Mouse (Mus musculus) CD4-positive helper T cell, adult 2 months (primary cell): ENCODE measurements around the gene Axdnd1.

Source experiments
- DNase-seq: peaks from one replicate; pipeline ENCODE4 v3.0.0-alpha.2; 2012; ENCODE audit warnings: low read depth, missing footprints, low spot score

The Axdnd1 gene

DNA sequence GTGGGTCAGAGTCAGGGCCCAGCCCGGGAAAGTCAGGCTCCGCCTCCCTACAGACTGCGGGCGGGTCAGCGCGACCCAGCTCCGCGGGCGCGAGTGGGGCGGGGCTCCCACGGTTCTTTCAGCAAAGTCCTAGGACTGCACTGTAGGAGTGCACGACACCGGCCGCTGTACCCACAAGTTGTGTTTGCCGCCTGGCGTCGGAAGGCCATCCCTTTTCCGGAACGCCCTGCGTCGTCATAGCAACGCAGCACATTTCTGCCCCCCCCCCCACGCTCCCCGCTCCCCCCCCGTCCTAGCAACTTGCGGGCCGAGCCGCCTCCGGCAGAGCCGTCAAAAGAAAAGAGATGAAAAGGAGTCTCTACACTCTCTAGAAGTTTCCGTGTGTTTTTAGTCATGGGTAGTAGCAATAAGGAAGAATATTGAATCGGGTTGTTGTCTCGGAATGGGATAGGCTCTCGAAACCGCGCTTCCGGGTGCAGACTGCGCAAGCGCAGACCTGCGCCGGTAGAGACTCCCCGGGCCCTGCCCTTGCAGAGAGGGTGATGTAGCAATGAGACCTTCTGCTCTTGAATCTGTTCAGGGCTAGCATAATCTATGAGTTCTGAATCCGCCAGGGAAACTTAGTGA lies at the start of gene Axdnd1:
Axdnd1 (minus strand) TSS at position 489 of the 627 bp plus-strand sequence.
- DNase-seq: peak; percentile 95

DNA sequence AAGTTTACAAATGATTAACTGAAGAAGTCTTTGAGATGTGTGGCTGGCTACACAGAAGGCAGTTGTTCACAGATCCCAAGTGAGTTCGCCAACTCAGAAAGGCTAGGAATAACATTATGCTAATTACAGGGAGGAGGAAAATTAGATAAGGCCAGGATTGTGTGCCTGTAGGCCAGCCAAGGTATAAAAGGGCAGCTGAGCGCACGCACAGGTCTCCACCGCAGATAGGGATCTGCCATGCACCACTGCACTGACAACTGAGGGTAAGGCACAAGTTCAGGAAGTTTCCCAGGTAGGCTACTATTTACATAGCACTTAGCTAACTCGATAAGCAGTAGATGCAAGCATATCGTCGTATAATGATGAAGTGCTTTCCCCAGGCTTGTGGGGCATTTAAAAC lies 49.6 kb upstream of the Axdnd1 start:
- DNase-seq: peak; percentile 41

DNA sequence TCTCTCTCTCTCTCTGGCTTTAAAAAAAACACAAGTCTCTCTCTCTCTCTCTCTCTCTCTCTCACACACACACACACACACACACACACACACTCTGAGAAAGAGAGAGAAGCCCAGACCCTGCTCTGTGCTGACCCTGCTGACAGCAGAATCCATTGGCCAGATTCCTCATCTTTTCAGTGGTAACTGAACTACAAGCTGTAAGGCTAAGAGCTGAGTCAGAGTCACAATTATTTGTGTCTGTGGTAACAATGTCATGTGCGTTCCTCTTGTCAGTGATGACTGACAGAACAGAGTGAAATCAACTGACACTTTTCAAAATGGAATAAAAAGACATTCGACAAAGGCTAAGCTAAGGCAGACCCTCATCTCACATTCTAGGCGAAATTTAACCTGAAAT lies 47.6 kb upstream of the Axdnd1 start:
- DNase-seq: no peak

DNA sequence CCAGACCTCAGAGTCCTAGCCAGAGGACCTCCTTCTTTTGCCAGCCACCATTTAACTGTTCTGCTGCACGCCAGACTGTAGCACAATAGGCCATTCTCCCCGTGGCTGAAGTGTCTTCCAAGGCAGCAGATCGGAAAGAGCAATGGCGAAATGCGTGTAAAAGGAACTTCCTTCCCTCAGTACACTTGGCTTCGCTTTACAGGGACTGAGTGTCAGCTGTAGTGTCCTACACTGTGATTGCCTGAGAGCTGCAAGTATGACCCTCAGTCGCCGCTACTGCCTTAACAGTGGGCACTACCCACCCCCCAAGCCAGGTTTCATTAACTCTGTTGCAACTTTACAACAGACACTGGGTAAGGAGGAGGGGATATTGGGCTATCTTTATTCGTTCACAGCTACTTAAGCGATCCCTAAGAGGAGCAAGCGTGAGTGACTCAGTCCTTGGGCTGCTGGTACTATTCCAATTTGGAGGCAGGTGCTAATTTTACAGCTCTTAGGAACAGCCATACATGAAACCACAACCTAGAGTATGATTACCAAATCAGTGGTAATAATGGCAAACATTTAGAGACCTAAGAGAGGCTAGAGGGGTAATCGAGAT lies 46.8 kb upstream of the Axdnd1 start:
- no peak for DNase-seq

DNA sequence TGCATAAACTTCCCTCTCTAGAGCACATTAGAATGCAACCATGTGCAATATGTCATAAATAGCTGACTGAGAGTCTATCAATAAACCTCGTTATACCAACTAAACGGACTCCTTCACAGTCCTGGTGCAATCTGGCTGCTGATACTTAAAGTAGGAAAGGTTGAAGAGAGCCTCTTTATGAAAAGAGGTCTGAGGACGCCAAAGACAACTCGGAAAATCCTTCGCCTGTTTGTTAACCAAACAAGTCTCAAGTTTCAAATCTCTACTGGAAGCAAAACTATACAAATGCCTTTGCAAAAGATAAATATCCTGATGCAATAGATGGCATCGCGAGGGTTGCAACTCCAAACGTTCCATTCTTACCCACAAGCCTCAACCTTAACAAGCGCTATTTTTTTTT lies 44.0 kb upstream of the Axdnd1 start:
- no peak for DNase-seq

DNA sequence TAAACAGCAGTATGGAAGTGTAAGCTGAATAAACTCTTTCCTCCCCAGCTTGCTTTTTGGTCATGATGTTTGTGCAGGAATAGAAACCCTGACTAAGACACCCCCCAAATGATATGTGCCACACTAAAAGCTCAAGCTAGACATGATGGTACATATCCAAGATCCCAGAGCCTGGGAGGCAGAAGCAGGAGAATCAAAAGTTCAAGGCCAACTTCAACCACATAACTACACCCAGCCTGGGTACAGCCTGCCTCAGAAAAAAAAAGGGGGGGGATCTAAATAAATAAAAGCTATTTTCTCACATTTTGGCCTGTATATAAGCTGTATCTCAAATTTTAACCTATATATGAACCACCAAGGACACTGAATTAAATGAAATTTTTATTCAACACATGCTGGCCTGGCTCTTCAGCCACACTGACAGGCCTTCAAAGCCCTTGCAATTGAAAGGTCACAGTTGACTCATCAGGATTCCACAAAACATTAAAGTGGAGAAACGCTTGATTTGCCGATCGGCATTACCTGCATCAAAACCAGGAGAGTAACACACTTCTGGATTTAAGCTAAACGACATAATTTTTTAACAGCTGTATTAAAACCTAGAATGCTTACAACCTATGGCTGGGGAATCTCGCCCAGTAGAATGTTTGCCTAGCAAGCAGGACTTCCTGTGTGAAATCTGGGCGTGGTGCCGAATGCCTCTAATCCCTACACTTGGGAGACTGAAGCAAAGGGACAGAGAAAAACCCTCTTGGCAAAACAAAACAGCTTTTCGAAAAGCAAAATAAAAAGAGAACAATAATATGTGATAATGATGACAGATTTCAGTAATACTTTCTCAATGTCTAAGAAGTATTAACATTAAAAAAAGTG lies 43.3 kb upstream of the Axdnd1 start:
- no peak for DNase-seq

GRCm38 (mm10) chr1:156462273-156462991 lies 41.5 kb upstream of the Axdnd1 start:
- peak; percentile 48 for DNase-seq

DNA sequence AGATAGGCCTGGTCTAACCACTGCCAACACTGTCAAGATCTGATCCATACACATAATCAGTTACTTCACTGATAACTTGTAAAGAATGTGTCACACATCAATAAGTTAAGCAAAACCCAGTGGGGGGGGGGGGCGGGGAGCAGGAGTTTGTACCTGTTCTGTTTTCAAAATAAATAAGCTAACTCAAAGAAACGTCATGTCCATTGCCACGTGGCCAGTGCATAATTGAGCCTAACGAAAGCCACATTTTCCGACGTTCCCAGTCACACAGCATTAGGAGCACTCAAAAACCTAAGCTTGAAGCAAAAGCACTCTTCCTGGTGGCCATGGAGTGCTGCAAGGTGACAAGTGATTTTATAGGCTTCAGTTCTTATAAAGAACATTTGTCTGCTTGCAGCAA lies 40.1 kb upstream of the Axdnd1 start:
- no peak for DNase-seq

- DNase-seq: no peak
Measured at GRCm38 (mm10) chr1:156460216-156460615, 39.3 kb upstream of the Axdnd1 start.

DNA sequence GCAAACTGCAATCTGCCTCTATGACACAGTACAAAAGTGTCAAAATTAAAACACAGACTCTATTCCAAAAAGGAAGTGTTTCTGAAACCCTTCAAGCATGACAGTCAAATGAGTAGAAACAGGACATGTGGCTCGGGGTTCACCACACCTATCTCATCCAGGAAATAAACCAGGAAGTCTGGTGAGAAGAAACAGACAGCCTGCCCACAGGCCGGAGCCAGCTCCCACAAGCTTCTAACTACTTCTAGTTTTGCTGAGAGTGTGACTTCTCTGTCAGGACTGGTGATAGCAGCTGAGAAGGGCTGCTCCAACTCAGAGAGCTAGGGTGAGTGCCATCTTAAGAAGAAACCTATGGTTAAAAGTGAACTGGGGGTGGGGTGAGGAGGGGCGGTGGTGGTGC lies 38.7 kb upstream of the Axdnd1 start:
- peak; percentile 64 for DNase-seq

DNA sequence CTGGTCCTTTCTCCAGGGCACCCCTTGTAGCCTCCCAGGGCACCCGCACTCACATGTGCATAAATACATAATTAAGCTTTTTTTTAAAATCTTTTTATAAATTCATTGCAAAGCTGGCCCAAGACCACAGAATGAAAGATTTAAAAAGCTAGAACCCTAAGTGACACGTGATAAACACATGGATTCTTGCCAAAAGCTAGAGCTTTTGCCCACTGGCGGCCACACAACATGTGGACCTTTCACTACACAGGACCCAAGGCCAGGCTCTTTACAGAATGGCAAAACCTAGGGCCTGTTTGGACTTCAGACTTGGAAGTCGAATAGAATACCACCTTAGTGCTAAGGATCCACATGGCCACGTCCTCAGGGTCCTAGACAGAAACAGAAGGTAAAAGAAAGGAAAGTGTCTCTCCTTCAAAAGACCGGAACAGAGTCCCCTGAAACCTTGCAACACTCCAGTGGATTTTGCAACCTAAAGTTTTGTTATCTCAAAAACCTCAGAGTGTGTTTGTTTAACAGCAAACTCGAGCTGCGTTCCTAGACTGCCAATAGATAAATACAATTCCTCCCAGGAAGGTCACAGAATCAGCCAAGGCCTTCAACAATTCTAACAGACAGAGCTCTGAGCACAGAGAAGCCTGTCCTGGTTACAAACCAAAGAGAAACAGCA lies 37.6 kb upstream of the Axdnd1 start:
- no peak for DNase-seq

GRCm38 (mm10) chr1:156455005-156455758 lies 34.2 kb upstream of the Axdnd1 start:
- DNase-seq: no peak

DNA sequence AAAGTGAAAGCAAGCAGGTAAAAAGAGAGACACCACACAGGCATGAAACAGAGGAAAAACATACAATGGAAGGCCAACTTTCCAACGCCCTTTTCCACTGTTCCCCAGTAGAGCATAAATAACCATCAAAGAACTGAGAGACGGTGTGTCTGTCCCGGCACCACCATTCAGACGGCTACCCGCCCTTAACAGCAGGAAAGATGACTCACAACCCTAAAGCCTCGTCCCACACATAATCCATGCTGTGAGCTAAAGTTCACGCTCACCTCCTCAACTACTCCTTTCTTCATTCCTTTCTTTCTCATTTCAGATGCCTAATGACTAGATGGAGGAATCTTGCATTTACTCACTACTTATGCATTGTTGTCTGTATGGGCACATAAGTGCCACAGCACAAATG lies 33.4 kb upstream of the Axdnd1 start:
- no peak for DNase-seq

- no peak for DNase-seq
Measured at GRCm38 (mm10) chr1:156453876-156454275, 32.9 kb upstream of the Axdnd1 start.

DNA sequence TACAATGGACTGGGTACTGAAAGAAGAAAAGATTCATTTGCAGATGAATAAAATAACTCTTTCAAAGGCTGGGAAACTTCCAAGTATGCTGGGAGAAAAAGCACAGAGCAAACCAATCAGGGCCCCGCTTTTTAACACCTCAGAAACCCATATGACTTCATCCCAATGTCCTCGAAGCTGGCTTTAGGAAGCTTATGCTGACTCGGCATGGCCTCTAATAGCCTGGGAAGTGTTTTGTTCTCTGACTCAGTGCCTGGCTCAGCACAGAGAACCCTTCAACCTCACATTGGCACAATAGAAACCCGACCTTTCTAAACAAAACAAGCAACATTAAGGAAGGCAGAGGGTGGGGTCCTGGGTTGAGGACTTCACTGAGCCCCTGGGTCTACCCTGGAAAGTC lies 29.5 kb upstream of the Axdnd1 start:
- DNase-seq: no peak

GRCm38 (mm10) chr1:156449691-156450090 lies 28.7 kb upstream of the Axdnd1 start:
- DNase-seq: no peak

DNA sequence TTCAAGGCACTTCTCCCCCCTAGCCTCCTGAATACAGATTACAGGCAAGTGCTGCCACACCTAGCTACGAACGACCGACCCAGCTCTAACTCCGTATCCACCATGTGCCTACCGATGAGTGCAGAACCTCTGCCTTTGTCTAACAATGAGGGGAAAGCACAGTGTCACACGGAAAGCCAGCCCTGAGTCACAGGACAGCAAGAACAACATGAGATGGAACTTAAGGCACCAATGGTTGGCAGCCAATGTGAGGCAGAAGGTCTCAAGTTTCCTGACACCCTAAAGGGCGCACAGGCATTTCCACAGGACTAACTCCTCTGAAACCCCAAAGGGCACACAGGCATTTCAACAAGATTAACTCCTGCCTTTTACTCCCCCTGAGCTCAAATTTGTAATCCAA lies 28.1 kb upstream of the Axdnd1 start:
- DNase-seq: no peak

DNA sequence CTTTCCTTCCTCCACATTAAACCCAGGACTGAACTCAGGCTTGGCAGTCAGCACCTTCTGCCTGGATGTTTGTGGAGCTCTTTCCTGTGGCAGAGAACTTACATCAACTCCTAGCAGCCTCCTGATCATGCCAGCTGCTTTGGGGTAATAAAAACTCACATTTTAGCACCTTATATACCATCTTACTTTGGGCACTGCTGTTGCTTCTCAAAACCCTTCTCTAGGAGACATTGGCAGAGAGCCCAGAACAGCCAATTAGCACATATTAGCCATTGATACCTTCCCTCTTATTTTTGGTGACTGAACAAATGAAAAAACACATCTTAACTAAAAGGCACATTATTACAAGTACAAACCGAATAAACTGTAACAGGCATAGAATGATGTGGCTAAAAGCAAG lies 24.1 kb upstream of the Axdnd1 start:
- no peak for DNase-seq

DNA sequence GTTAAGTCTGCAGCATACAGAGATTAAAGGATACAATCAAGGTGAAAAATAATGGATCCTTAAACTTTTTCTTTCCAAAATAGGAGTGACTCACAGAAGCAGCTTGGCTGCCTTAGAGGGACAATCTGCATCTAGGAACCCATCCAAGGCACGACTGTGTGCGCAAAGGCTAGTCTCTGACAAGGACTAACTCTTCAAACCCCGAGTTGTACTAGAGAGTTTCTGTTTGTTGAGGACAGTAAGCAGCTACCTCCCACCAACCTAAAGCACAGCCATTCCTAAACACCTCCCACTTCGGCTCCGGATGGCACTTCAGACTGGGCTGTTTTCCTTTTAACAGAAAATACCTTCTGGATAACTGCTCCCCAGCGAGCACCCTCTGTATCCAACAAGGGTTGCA lies 21.8 kb upstream of the Axdnd1 start:
- no peak for DNase-seq

DNA sequence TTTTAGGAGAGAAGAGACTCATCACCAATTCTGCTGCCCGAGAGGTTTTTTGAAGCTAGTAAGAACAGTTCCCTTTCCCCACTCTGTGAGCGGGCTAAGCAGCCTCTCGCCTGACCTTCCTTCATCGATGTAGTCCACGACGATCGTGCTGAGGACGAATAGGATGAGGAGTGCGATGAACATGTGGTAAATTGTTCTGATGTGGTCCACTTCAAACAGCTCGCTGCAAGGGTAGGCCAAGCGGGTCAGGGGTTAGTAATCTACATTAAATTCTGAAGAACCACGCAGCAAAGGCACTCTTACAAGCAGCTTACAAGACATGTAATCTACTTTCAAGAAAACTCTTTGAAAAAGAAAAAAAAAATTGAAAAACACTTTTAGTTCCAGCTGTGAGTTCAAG lies 21.3 kb upstream of the Axdnd1 start:
- DNase-seq: no peak

DNA sequence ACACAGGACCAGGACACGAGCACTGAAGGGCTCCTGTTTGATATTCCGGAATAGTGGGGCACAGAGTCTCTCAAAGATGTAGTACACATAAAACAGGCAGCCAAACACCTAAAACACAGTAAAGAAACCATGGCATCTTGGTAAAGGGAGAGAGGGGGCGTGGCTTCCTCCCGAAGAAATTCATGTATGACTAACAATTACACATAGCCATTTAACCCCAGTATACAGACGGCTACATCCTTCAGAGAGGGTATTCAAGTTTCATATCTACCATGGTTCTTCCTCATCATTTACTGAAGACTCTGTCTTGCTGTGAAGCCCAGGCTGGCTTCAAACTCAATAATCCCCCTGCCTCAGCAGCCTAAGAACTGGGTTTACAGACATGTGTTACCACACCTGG lies 16.8 kb upstream of the Axdnd1 start:
- DNase-seq: no peak
